Mouse (Mus musculus) midbrain, embryonic 14.5 days (tissue): ENCODE data around the gene Ugt1a8. TPM values are rescaled to one million over a fixed set of nuclear protein-coding genes. Genes with fewer than 3 reads are reported as not detected.

ENCODE experiments used
- ATAC-seq: fragments of 200-750 bp; cut with Nextera tagmentation; 2 replicates; pipeline ENCODE4 v1.8.0; 2017; ENCODE audit warnings: moderate number of reproducible peaks, moderate library complexity; ENCODE audit not compliant: low FRiP score, low TSS enrichment
- DNase-seq: peaks from one replicate; pipeline ENCODE4 v3.0.0-alpha.2; 2015
- H3K27ac ChIP-seq: fragments of 300-500 bp; sonication (generic); replicated peaks from 2 replicates; pipeline ENCODE4 v1.5.1; 2014; ENCODE audit warnings: mild to moderate bottlenecking, low read depth, low read length, moderate library complexity
- H3K27me3 ChIP-seq: fragments of 300-500 bp; sonication (generic); 2 replicates; pipeline ENCODE4 v1.6.1; 2014; ENCODE audit warnings: low read length, control low read depth, mixed read lengths; ENCODE audit not compliant: control insufficient read depth, insufficient read depth
- H3K36me3 ChIP-seq: fragments of 300-500 bp; sonication (generic); 2 replicates; pipeline ENCODE4 v1.6.1; 2014; ENCODE audit warnings: low read length, control low read depth; ENCODE audit not compliant: control insufficient read depth, insufficient read depth
- H3K4me1 ChIP-seq: fragments of 300-500 bp; sonication (generic); 2 replicates; pipeline ENCODE4 v1.6.1; 2014; ENCODE audit warnings: mild to moderate bottlenecking, antibody characterized with exemption, low read length, control low read depth; ENCODE audit not compliant: control insufficient read depth, insufficient read depth
- H3K4me2 ChIP-seq: fragments of 300-500 bp; sonication (generic); 2 replicates; pipeline ENCODE4 v1.6.1; 2014; ENCODE audit warnings: mild to moderate bottlenecking, low read length, moderate library complexity
- H3K4me3 ChIP-seq: fragments of 300-500 bp; sonication (generic); replicated peaks from 2 replicates; pipeline ENCODE4 v1.5.1; 2014; ENCODE audit warnings: low read depth, low read length
- H3K9ac ChIP-seq: fragments of 300-500 bp; sonication (generic); replicated peaks from 2 replicates; pipeline ENCODE4 v1.6.1; 2014; ENCODE audit warnings: mild to moderate bottlenecking, low read length, moderate library complexity
- H3K9me3 ChIP-seq: fragments of 300-500 bp; sonication (generic); 2 replicates; pipeline ENCODE4 v1.6.1; 2016; ENCODE audit warnings: low read length, control low read depth, mixed read lengths; ENCODE audit not compliant: control insufficient read depth
- whole genome bisulfite sequencing: fragments of 180-500 bp; shearing (Covaris S2); extraction: QIAGEN DNeasy Blood & Tissue Kit; methylation state at CpG from one replicate; pipeline ENCODE4 v1.1.7; 2014; 5-methylcytosine and 5-hydroxymethylcytosine counted together
- polyA plus RNA-seq: library from polyadenylated mRNA; unstranded; fragments of >200 nt; fragmentation: Nextera tagmentation; extraction: Ambion mirVana; gene quantifications from 2 replicates; pipeline ENCODE4 v1.2.1, GENCODE M21; 2014

Ugt1a8 gene
- polyA plus RNA-seq, 1 experiment from 2014 or later, result not detected

DNA sequence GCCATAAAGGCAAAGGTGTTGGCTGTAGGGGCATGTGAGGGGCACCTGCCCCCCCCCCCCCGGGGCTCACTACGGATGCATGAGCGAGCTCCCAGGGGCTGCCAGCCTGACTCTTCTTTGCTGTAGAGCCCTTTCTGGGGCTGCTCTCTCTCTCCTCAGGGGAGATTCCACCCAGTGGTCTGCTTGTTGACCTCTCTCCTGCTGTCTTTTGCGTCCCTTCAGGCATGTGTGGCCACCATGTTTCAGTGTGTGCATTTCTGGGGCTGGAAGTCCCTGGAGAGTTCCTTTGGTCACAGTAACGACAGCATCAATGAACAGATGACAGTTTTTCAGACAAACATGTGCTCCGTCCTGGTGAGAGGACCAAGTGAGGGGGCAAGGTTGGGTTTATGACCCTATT is 170.7 kb downstream of the Ugt1a8 start:
- Histone ChIP-seq H3K4me1 (no peaks in the 10 kb centered on the region), H3K9ac (no peak overlapping the region), H3K4me2 (no peak overlapping the region), H3K27ac (no peak overlapping the region), H3K36me3 (peaks cover 40% of the 10 kb centered on the region), H3K4me3 (no peak overlapping the region), H3K27me3 (no peaks in the 10 kb centered on the region), H3K9me3 (peaks cover 43% of the 10 kb centered on the region)
- ATAC-seq, result no peak
- no peak for DNase-seq
- 69% methylated on average over 6 of the region's 6 CpGs for WGBS

DNA sequence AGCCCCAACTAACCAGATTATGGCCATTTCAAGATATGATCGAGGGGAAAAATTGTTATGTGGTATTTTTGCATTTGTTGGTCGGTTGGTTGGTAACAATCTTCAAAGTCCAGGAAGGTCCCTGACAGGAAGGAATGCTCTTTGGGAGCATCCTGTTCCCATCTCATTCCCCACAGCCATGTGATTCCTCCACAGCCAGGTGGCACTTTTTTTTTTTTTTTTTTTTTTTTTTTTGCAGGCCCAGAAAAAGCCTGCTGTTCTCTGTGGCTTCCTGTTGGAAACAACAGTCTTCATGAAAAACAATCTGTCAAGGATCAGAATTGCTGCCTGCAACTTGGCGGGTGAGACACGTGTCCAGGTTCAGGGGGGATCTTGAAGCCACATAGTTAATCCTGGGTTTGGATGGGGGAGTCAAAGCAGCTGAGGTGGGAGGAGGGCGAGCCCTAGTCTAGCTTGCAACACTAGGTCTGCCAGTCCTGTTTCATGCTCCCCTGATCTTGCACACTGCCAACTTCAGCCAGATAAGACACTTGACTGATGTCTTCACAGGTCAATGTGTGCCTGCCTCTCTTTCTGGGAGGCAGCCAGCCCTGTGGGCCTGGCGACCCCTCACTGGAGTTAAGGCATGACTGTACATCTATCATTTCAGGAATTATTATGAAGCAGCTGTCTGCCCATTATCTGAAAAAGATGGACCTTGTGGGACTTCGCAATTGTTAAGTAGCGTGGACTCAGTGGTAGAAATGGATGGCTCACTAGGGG is 171.4 kb downstream of the Ugt1a8 start:
- no peaks in the 10 kb centered on the region for H3K27me3 ChIP-seq
- no peak overlapping the region for H3K9ac ChIP-seq
- H3K27ac ChIP-seq, result no peak overlapping the region
- ATAC-seq (no peak), DNase-seq (no peak)
- 82% methylated on average over 8 of the region's 8 CpGs for WGBS
- H3K4me1 ChIP-seq, result no peaks in the 10 kb centered on the region
- H3K9me3 ChIP-seq, result peaks cover 36% of the 10 kb centered on the region
- H3K4me3 ChIP-seq, result no peak overlapping the region
- peaks cover 47% of the 10 kb centered on the region for H3K36me3 ChIP-seq
- no peak overlapping the region for H3K4me2 ChIP-seq

GRCm38 (mm10) chr1:88259643-88260024 is 172.0 kb downstream of the Ugt1a8 start:
- no peak overlapping the region for H3K27ac ChIP-seq
- DNase-seq (no peak), ATAC-seq (no peak)
- no peaks in the 10 kb centered on the region for H3K4me1 ChIP-seq
- H3K9me3 ChIP-seq, result peaks cover 32% of the 10 kb centered on the region
- WGBS, result 84% methylated on average over 4 of the region's 4 CpGs
- H3K9ac ChIP-seq, result no peak overlapping the region
- H3K4me3 ChIP-seq, result no peak overlapping the region
- H3K27me3 ChIP-seq, result no peaks in the 10 kb centered on the region
- peaks cover 53% of the 10 kb centered on the region for H3K36me3 ChIP-seq
- H3K4me2 ChIP-seq, result no peak overlapping the region

DNA sequence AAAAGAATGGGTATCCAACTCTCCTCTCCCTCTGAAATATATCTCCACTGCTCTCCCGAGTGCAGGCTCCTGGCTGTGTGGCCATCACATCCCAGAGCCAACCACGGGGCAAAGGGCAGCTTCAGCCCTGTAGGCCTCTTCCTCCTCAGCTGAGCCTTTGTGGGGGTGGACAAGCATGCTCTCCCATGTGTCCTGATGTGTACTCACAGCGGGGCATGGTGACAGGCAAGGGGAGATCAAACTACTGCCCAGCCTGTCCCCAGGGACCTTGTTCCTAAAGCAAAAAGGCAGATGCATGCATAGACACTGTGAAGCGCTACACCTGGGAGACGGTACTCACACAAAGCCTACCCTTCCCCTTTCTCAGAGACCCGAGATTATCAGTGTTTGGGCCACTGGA is 172.5 kb downstream of the Ugt1a8 start:
- Histone ChIP-seq H3K9me3 (peaks cover 28% of the 10 kb centered on the region), H3K27me3 (no peaks in the 10 kb centered on the region), H3K4me1 (no peaks in the 10 kb centered on the region), H3K4me2 (no peak overlapping the region), H3K27ac (no peak overlapping the region), H3K4me3 (no peak overlapping the region), H3K9ac (no peak overlapping the region), H3K36me3 (peaks cover 57% of the 10 kb centered on the region)
- WGBS, result 84% methylated on average over 6 of the region's 6 CpGs
- ATAC-seq (peak; percentile 4; the same call in 1 of the 2 replicates), DNase-seq (peak; percentile 48)

- no peak for ATAC-seq
- peaks cover 64% of the 10 kb centered on the region for H3K36me3 ChIP-seq
- WGBS, result 86% methylated on average over 10 of the region's 10 CpGs
These were observed 173.2 kb downstream of the Ugt1a8 start for GRCm38 (mm10) chr1:88260604-88261377.

GRCm38 (mm10) chr1:88261706-88262105 is 174.1 kb downstream of the Ugt1a8 start:
- Histone ChIP-seq H3K4me1 (no peaks in the 10 kb centered on the region), H3K27ac (no peak overlapping the region), H3K9me3 (peaks cover 12% of the 10 kb centered on the region), H3K4me2 (no peak overlapping the region), H3K9ac (no peak overlapping the region), H3K4me3 (no peak overlapping the region), H3K27me3 (no peaks in the 10 kb centered on the region), H3K36me3 (peaks cover 73% of the 10 kb centered on the region)
- ATAC-seq (no peak), DNase-seq (no peak)
- 88% methylated on average over 7 of the region's 7 CpGs for WGBS

More at GRCm38 (mm10) chr1:88260604-88261377, 173.2 kb downstream of the Ugt1a8 start:
- no peak for DNase-seq
- peaks cover 21% of the 10 kb centered on the region for H3K9me3 ChIP-seq
- no peak overlapping the region for H3K9ac ChIP-seq
- H3K4me2 ChIP-seq, result no peak overlapping the region
- no peaks in the 10 kb centered on the region for H3K27me3 ChIP-seq
- H3K4me1 ChIP-seq, result no peaks in the 10 kb centered on the region
- no peak overlapping the region for H3K4me3 ChIP-seq
- H3K27ac ChIP-seq, result no peak overlapping the region

- Histone ChIP-seq H3K36me3 (peaks cover 79% of the 10 kb centered on the region), H3K9me3 (peaks cover 6% of the 10 kb centered on the region), H3K27ac (no peak overlapping the region), H3K4me1 (no peaks in the 10 kb centered on the region), H3K4me2 (no peak overlapping the region), H3K9ac (no peak overlapping the region), H3K27me3 (no peaks in the 10 kb centered on the region), H3K4me3 (no peak overlapping the region)
- WGBS, result 88% methylated on average over 4 of the region's 4 CpGs
- DNase-seq, result peak; percentile 65
- no peak for ATAC-seq
These were observed 174.6 kb downstream of the Ugt1a8 start for GRCm38 (mm10) chr1:88262255-88262654.

- Histone ChIP-seq H3K4me3 (no peak overlapping the region), H3K9me3 (no peaks in the 10 kb centered on the region), H3K4me2 (no peak overlapping the region), H3K4me1 (no peaks in the 10 kb centered on the region), H3K27me3 (no peaks in the 10 kb centered on the region), H3K9ac (no peak overlapping the region), H3K36me3 (peaks cover 86% of the 10 kb centered on the region), H3K27ac (no peak overlapping the region)
- ATAC-seq (no peak), DNase-seq (no peak)
- 78% methylated on average over 6 of the region's 6 CpGs for WGBS
These were observed 175.3 kb downstream of the Ugt1a8 start for GRCm38 (mm10) chr1:88262961-88263360.
